Mouse (Mus musculus) kidney, adult 2 months (tissue): Measurements from ENCODE around the gene Myl6b.

Experiments used
- CTCF ChIP-seq: fragments of 200-500 bp; conservative IDR thresholded peaks from 2 replicates; pipeline ENCODE4 v1.5.1; 2011; ENCODE audit warnings: low read depth, mild to moderate bottlenecking, control low read depth, low read length, moderate library complexity, mixed read lengths; ENCODE audit not compliant: insufficient read depth, insufficient read length
- POLR2A ChIP-seq: fragments of 200-500 bp; IDR thresholded peaks from one replicate; pipeline ENCODE4 v1.6.1; 2011; ENCODE audit warnings: low read depth, low read length, control low read depth

- TF ChIP-seq CTCF (no peak), POLR2A (no peak)
Observed at GRCm38 (mm10) chr10:128460270-128460630, 38.2 kb downstream of the Myl6b start.
